Mouse (Mus musculus): ENCODE results near the gene Nckap5l. TPM values are rescaled to one million over a fixed set of nuclear protein-coding genes. Genes with fewer than 3 reads are reported as not detected.

Nckap5l gene
- polyA plus RNA-seq, 1 experiment = 4.0 TPM

DNA sequence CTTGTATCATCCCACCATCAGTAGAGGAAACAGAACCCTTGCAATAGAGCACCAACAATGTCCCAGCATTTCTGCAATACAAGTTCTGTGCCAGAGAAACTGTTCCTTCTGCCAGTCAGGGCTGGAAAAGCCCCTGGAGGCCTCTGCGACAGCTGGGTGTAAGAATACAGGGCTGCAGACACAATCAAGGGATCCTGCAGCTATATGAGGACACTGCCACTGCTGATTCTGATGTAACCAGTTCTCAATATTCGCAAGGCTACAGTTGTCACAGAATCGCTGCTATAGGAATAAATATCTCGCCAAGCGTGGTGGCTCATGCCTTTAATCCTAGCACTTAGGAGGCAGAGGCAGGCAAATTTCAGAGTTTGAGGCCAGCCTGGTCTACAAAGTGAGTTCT is 81.3 kb downstream of the Nckap5l start:
- Histone ChIP-seq H3K4me3 (replicated peaks; ENCODE audit: control insufficient read depth, low read depth, low read length) (no peak overlapping the region), H3K4me1 (ENCODE audit: control insufficient read depth, insufficient read depth, low read length) (no peaks in the 10 kb centered on the region; the same call in none of the 2 replicates), H3K27ac (ENCODE audit: control insufficient read depth, insufficient read depth, low read depth, low read length, poor library complexity) (no peak overlapping the region)
- WGBS = 78% methylated on average over 5 of the region's 5 CpGs
- TF ChIP-seq CTCF (IDR thresholded peaks at IDR 0.05; ENCODE audit: control insufficient read depth, insufficient read depth, low read length) = no peak
- no peak for TF ChIP-seq POLR2A (IDR thresholded peaks at IDR 0.05; ENCODE audit: borderline replicate concordance, control insufficient read depth, low read depth, low read length)

DNA sequence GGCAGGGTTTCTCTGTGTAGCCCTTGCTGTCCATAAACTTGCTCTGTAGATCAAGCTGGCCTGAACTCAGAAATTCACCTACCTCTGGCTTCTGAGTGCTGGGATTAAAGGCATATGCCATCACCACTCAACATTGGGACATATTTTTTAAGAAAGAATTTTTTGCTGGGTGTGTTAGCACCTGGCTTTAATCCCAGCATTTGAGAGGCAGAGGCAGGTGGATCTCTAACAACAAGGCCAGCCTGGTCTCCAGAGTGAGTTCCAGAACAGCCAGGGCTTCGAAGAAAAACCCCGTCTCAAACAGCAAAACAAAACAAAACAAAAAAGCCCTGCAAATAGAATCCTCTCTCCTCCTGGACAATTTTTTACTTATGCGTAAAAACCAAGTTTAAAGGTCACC is 82.0 kb downstream of the Nckap5l start:
- H3K27ac ChIP-seq (ENCODE audit: control insufficient read depth, insufficient read depth, low read depth, low read length, poor library complexity) = no peak overlapping the region
- no peak overlapping the region for H3K4me3 ChIP-seq (replicated peaks; ENCODE audit: control insufficient read depth, low read depth, low read length)
- H3K4me1 ChIP-seq (ENCODE audit: control insufficient read depth, insufficient read depth, low read length) = no peaks in the 10 kb centered on the region; the same call in none of the 2 replicates
- 77% methylated on average over 3 of the region's 3 CpGs for WGBS
- TF ChIP-seq CTCF (IDR thresholded peaks at IDR 0.05; ENCODE audit: control insufficient read depth, insufficient read depth, low read length) (no peak), POLR2A (IDR thresholded peaks at IDR 0.05; ENCODE audit: borderline replicate concordance, control insufficient read depth, low read depth, low read length) (no peak)

DNA sequence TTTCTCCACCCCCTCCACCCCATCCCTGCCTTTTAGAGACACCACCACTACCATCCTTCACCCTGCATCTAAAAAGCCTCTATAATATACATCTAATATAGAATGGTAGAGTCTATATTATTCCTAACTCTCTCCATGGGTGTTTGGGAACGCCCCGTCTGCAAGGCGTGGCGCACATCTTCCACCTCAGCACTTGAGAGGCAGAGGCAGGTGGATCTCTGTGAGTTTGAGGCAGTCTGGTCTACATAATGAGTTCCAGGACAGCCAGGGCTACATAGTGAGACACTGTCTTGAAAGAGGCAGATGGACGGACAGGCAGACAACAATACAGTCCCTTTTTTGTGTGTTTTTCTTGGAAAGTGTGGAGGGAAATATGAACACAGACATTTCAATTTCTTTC is 82.5 kb downstream of the Nckap5l start:
- TF ChIP-seq CTCF (IDR thresholded peaks at IDR 0.05; ENCODE audit: control insufficient read depth, insufficient read depth, low read length) = no peak
- no peak for TF ChIP-seq POLR2A (IDR thresholded peaks at IDR 0.05; ENCODE audit: borderline replicate concordance, control insufficient read depth, low read depth, low read length)
- no peak overlapping the region for H3K4me3 ChIP-seq (replicated peaks; ENCODE audit: control insufficient read depth, low read depth, low read length)
- WGBS = 79% methylated on average over 5 of the region's 5 CpGs
- no peak overlapping the region for H3K27ac ChIP-seq (ENCODE audit: control insufficient read depth, insufficient read depth, low read depth, low read length, poor library complexity)
- no peaks in the 10 kb centered on the region; the same call in none of the 2 replicates for H3K4me1 ChIP-seq (ENCODE audit: control insufficient read depth, insufficient read depth, low read length)

DNA sequence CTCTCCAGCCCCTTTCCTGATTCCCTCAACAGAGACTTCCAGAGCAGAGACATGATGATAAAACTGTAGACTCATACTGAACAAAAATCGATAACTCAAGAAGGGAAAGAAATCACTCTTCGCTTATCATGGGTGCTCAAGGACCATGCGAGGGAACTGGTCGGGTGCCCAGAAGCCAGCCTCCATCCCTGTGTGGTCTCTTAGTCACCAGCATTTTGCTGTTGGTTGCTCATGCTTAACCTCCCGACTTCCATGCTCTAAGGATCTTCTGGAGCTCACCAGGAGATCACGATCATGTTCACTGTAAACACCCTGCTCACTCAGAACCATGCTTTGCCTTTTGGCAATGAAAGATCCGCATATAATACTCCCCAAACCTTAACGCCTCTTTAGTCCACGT is 84.8 kb downstream of the Nckap5l start:
- no peak overlapping the region for H3K27ac ChIP-seq (ENCODE audit: control insufficient read depth, insufficient read depth, low read depth, low read length, poor library complexity)
- 74% methylated on average over 9 of the region's 9 CpGs for WGBS
- H3K4me3 ChIP-seq (replicated peaks; ENCODE audit: control insufficient read depth, low read depth, low read length) = no peak overlapping the region
- no peak for TF ChIP-seq POLR2A (IDR thresholded peaks at IDR 0.05; ENCODE audit: borderline replicate concordance, control insufficient read depth, low read depth, low read length)
- TF ChIP-seq CTCF (IDR thresholded peaks at IDR 0.05; ENCODE audit: control insufficient read depth, insufficient read depth, low read length) = no peak
- no peaks in the 10 kb centered on the region; the same call in none of the 2 replicates for H3K4me1 ChIP-seq (ENCODE audit: control insufficient read depth, insufficient read depth, low read length)

Other genes starting within 250 kb of the Nckap5l start
- 0.47 TPM in 1 of 2 replicates, not detected in the other for gene Kcnh3, start 232.9 kb downstream of the Nckap5l start, polyA plus RNA-seq (2011; ENCODE audit: insufficient read depth, insufficient read length, low replicate concordance, missing spikeins)
- gene Mcrs1, start 205.8 kb downstream of the Nckap5l start, polyA plus RNA-seq (2011; ENCODE audit: insufficient read depth, insufficient read length, low replicate concordance, missing spikeins) = 31.9 and 39.0 TPM in 2 replicates
- gene Prpf40b, start 162.7 kb downstream of the Nckap5l start, polyA plus RNA-seq (2011; ENCODE audit: insufficient read depth, insufficient read length, low replicate concordance, missing spikeins) = 7.9 and 16.0 TPM in 2 replicates
- gene Fam186b, start 161.9 kb downstream of the Nckap5l start, polyA plus RNA-seq (2011; ENCODE audit: insufficient read depth, insufficient read length, low replicate concordance, missing spikeins) = not detected in 2 replicates
- gene Fmnl3, start 87.3 kb downstream of the Nckap5l start, polyA plus RNA-seq (2011; ENCODE audit: insufficient read depth, insufficient read length, low replicate concordance, missing spikeins) = 13.0 and 17.7 TPM in 2 replicates
- gene Tmbim6, start 64.9 kb downstream of the Nckap5l start, polyA plus RNA-seq (2011; ENCODE audit: insufficient read depth, insufficient read length, low replicate concordance, missing spikeins) = 93.5 and 146 TPM in 2 replicates
- gene Bcdin3d, start 17.0 kb upstream of the Nckap5l start, polyA plus RNA-seq (2011; ENCODE audit: insufficient read depth, insufficient read length, low replicate concordance, missing spikeins) = 7.2 and 13.4 TPM in 2 replicates
- 0.35 TPM in 1 of 2 replicates, not detected in the other for gene Faim2, start 70.4 kb upstream of the Nckap5l start, polyA plus RNA-seq (2011; ENCODE audit: insufficient read depth, insufficient read length, low replicate concordance, missing spikeins)
- not detected in 2 replicates for gene Aqp2, start 121.3 kb upstream of the Nckap5l start, polyA plus RNA-seq (2011; ENCODE audit: insufficient read depth, insufficient read length, low replicate concordance, missing spikeins)
- gene Aqp5, start 133.0 kb upstream of the Nckap5l start, polyA plus RNA-seq (2011; ENCODE audit: insufficient read depth, insufficient read length, low replicate concordance, missing spikeins) = not detected in 2 replicates
- not detected in 2 replicates for gene Aqp6, start 143.7 kb upstream of the Nckap5l start, polyA plus RNA-seq (2011; ENCODE audit: insufficient read depth, insufficient read length, low replicate concordance, missing spikeins)
- gene Racgap1, start 193.9 kb upstream of the Nckap5l start, polyA plus RNA-seq (2011; ENCODE audit: insufficient read depth, insufficient read length, low replicate concordance, missing spikeins) = 57.9 and 66.4 TPM in 2 replicates
- gene Asic1, start 212.6 kb upstream of the Nckap5l start, polyA plus RNA-seq (2011; ENCODE audit: insufficient read depth, insufficient read length, low replicate concordance, missing spikeins) = 4.7 TPM in 1 of 2 replicates, not detected in the other
- gene Smarcd1, start 244.4 kb upstream of the Nckap5l start, polyA plus RNA-seq (2011; ENCODE audit: insufficient read depth, insufficient read length, low replicate concordance, missing spikeins) = 10.1 and 10.7 TPM in 2 replicates
- gene Gm17349, start 247.7 kb upstream of the Nckap5l start, polyA plus RNA-seq (2011; ENCODE audit: insufficient read depth, insufficient read length, low replicate concordance, missing spikeins) = not detected in 2 replicates

Measured in bone marrow, adult 2 months (tissue).